Mouse (Mus musculus) gastrocnemius, postnatal 14 days (tissue): ENCODE measurements around the gene Ccr1l1. TPM values are rescaled to one million over a fixed set of nuclear protein-coding genes. Genes with fewer than 3 reads are reported as not detected.

Source experiments
- DNase-seq: peaks from one replicate; pipeline ENCODE4 v3.0.0; 2021; ENCODE audit warnings: mixed read lengths
- intact Hi-C: fragments of 180-260 bp; cut with DNase I; formaldehyde crosslinking; loops from one replicate; pipeline ENCODE4 v1.15.1; 2025; ENCODE audit warnings: low total_unique reads
- total RNA-seq, 2 experiments: library from RNA; stranded (reverse); gene quantifications; 2 replicates each; pipeline ENCODE4 v1.2.3; 2021

Gene Ccr1l1
- total RNA-seq, 2 experiments from 2014 or later = not detected

DNA sequence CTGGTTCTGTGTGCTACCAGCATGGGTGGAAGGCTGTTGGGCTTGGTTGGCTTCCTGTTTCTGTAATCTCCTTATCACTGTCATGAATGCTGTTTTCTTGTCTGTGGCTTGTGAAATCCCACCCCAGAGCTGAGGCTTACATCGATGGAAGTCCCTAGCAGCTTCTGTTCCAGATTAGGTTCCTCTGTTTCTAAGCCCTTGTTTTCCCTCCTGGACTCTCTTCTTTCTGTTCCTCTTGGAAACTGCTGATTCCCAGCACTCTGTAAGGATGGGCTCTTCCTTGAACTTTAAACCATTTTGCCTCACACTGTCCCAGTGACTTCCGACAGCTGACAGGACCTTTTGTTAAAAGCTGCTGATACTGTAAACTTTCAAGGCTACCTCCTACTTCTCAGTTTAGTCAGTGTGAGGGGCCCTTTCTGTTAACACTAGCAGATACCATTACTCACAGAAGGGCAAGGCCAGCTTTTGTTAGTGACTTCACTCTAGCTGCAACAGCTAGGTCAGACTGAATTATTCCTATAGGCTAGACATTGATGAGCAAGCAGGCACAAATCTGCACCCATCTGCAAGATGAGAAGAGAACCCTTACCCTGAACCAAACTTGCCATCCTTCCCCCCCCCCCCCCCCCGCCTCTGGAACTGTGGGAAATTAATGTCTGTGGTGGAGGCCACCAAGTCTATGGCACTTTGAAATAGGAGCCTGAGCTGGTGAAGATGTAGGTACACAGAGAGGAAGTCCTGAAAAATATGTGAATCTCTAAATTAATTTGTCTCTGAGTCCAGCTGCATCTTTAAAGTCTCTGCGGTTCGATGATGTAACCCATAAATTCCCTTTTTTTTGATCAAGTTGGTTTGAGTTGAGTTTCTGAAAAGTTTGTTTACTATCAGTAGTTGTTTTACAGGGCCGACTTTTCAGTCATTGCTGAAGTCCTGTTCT lies 46.2 kb downstream of the Ccr1l1 start:
- no peak for DNase-seq
- intact Hi-C loops = no loop called here

- DNase-seq = no peak
- intact Hi-C loops = no loop called here
These were observed 47.3 kb downstream of the Ccr1l1 start for GRCm38 (mm10) chr9:123930926-123931325.

GRCm38 (mm10) chr9:123930476-123930875 lies 47.7 kb downstream of the Ccr1l1 start:
- intact Hi-C loops = no loop called here
- DNase-seq = no peak

- no peak for DNase-seq
- intact Hi-C loops = no loop called here
These were observed 48.3 kb downstream of the Ccr1l1 start for GRCm38 (mm10) chr9:123929936-123930335.

- no peak for DNase-seq
- intact Hi-C loops = no loop called here
These were observed 49.4 kb downstream of the Ccr1l1 start for GRCm38 (mm10) chr9:123928759-123929246.

DNA sequence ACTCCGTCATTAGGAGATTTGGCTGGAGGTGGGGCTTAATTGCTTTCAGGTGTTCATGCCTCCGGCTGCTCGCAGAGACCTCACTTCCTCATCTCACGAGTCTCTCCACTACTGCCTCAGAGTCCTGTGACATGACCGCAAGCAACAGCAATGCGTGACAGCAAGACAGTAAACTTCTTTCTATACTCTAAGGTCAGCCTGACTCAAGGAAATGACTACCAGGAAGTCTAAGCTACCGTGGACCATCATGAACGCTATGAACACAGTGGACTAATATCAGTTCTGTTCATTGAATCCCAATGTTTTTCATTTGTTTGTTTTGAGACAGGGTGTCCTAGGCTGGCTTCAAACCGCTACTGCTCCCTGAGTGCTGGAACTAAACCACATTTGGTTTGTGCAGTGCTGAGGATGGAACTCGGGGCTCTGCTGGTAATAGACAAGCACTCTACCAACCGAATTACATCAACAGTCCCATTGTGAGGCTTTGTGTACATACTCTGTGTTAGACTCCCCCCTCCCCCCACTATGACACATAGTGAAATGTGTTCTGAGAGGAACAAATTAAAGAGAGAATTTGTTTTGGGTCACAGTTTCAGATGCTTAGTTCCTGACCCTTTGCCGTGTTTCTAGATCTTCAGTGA lies 50.0 kb downstream of the Ccr1l1 start:
- DNase-seq = no peak
- intact Hi-C loops = no loop called here

- DNase-seq = no peak
- intact Hi-C loops = no loop called here
These were observed 50.8 kb downstream of the Ccr1l1 start for GRCm38 (mm10) chr9:123927281-123927960.

Other genes with a start within 250 kb of the Ccr1l1 start
- under 1 TPM in 1 of 2 experiments, not detected in 1; 0.21 TPM for gene Cxcr6, start 171.9 kb downstream of the Ccr1l1 start, total RNA-seq
- gene Fyco1, start 126.5 kb downstream of the Ccr1l1 start, total RNA-seq = 100 to 1,000 TPM; 175 to 183 TPM
- not detected for gene Xcr1, start 116.4 kb downstream of the Ccr1l1 start, total RNA-seq
- 1 to 10 TPM in 1 of 2 experiments, under 1 TPM in 1; 0.55 to 1.1 TPM for gene Ccr1, start 9.7 kb downstream of the Ccr1l1 start, total RNA-seq
- gene Ccr3, start 43.6 kb upstream of the Ccr1l1 start, total RNA-seq = not detected
- gene Ccr2, start 123.5 kb upstream of the Ccr1l1 start, total RNA-seq = 1 to 10 TPM in 1 of 2 experiments, under 1 TPM in 1; 0.78 to 1.2 TPM
- under 1 TPM; 0.11 to 0.47 TPM for gene Ccr5, start 143.1 kb upstream of the Ccr1l1 start, total RNA-seq